9 mouse cellular contexts compared by ENCODE assay signal in the genomic region with DNA sequence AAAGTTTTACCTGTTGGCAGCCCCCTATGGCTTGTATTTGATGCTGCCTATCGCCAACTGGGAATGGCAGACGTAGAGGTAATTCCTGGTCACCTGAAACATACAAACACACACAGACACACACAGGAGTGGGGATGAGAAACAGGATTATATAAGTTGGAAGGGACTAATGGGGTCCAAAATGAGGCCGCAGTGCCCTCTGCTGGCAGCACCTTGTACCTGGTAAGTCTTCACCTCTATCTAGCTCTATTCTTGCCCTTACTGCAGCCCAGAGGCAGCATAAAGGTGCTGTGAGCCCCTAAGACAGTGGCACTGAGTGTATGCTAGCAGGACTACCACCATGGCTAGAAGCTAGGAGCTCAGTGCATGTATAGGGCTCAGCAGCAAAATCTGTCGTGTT. TPM values are rescaled to one million over a fixed set of nuclear protein-coding genes. Genes with fewer than 3 reads are reported as not detected.
A peak's percentile ranks its signal among the peaks of the same experiment; 100 is the strongest.
DNase-seq lines count a peak whose midpoint lies in the region; ATAC-seq and TF ChIP-seq lines count a peak whose summit lies in the region.
"Had no signal": no experiment of that assay in that cellular context is flagged by ENCODE, and none has a peak within 500 bp of the region (broad histone marks: within the 10 kb centered on the region; RNA-seq: fewer than 3 reads in every experiment).

No protein-coding gene starts in this region.

- TF ChIP-seq POLR2A in cortical plate, adult 2 months (IDR thresholded peaks at IDR 0.05; ENCODE audit: extremely low read depth, insufficient read depth, low read length): no peak

- peaks cover 9% of the 10 kb centered on the region for H3K9me3 ChIP-seq in heart, embryonic 12.5 days (replicated peaks)
- H3K9me3 ChIP-seq in midbrain, embryonic 10.5 days (replicated peaks): peaks cover 12% of the 10 kb centered on the region

- no peak overlapping the region for H3K4me2 ChIP-seq in heart, embryonic 12.5 days

- no peak overlapping the region for H3K4me3 ChIP-seq in heart, embryonic 12.5 days
- H3K4me3 ChIP-seq in cortical plate, adult 2 months (ENCODE audit: insufficient read depth, low read length): no peak overlapping the region
- H3K4me3 ChIP-seq in midbrain, embryonic 10.5 days: no peak overlapping the region

- ATAC-seq in heart, embryonic 12.5 days (ENCODE audit: insufficient number of reproducible peaks, low FRiP score): no peak

- H3K36me3 ChIP-seq in heart, embryonic 12.5 days: no peaks in the 10 kb centered on the region
- no peaks in the 10 kb centered on the region for H3K36me3 ChIP-seq in midbrain, embryonic 10.5 days

- no peaks in the 10 kb centered on the region for H3K4me1 ChIP-seq in heart, embryonic 12.5 days (replicated peaks)
- H3K4me1 ChIP-seq in cortical plate, adult 2 months (ENCODE audit: control insufficient read depth, insufficient read depth, low read length): no peaks in the 10 kb centered on the region
- H3K4me1 ChIP-seq in midbrain, embryonic 10.5 days: no peaks in the 10 kb centered on the region

- 39% methylated on average over 4 of the region's 4 CpGs for WGBS in heart, embryonic 12.5 days
- WGBS in midbrain, embryonic 10.5 days: 53% methylated on average over 4 of the region's 4 CpGs

- intact Hi-C loops in heart, postnatal 36 days (cut with DNase I): loop anchor here (5.0 kb wide), 1 partner anchor 151 kb away; no protein-coding TSS in a partner anchor

- H3K27ac ChIP-seq in heart, embryonic 12.5 days (ENCODE audit: poor library complexity, severe bottlenecking): no peak overlapping the region
- no peak overlapping the region for H3K27ac ChIP-seq in cortical plate, adult 2 months (ENCODE audit: insufficient read depth, low read length)
- no peak overlapping the region for H3K27ac ChIP-seq in midbrain, embryonic 10.5 days (replicated peaks)

- TF ChIP-seq CTCF in cortical plate, adult 2 months (IDR thresholded peaks at IDR 0.05; ENCODE audit: extremely low read depth, insufficient read depth, low read length): peak; percentile 64

- DNase-seq in heart, adult 11 months: peak; percentile 84
- peak; percentile 53 for DNase-seq in ZHBTc4 (ENCODE audit: low read depth, low spot score)
- DNase-seq in heart, postnatal 36 days: peak; percentile 28 to 39
- peak; percentile 40 for DNase-seq in layer of hippocampus, adult 9-10 months (ENCODE audit: low spot score)
- DNase-seq in midbrain, embryonic 10.5 days (ENCODE audit: low spot score): peak; percentile 24
- DNase-seq in telencephalon, adult 2 months (ENCODE audit: low read depth, low spot score): peak; percentile 19

- no peak overlapping the region for H3K9ac ChIP-seq in heart, embryonic 12.5 days

- H3K27me3 ChIP-seq in heart, embryonic 12.5 days (replicated peaks): peaks cover 5% of the 10 kb centered on the region; the same call in 1 of the 2 replicates
- peaks cover 48% of the 10 kb centered on the region for H3K27me3 ChIP-seq in midbrain, embryonic 10.5 days (ENCODE audit: low read depth, poor library complexity, severe bottlenecking)

RNA-seq across cellular contexts. Expression of a gene that starts 2.7 kb away (rescaled TPM):
- polyA plus RNA-seq in heart, embryonic 12.5 days (2016; fragmentation: Nextera tagmentation; extraction: Ambion mirVana): 0.41 and 0.56 TPM in 2 replicates
- polyA plus RNA-seq in cortical plate, adult 2 months (2012; rRNA removed): 0.17 and 0.21 TPM in 2 replicates
- total RNA-seq in heart, postnatal 36 days (2021): not detected
- 0.09 TPM in 1 of 2 replicates, not detected in the other for polyA plus RNA-seq in midbrain, embryonic 10.5 days (2016; fragmentation: Nextera tagmentation; extraction: Ambion mirVana)
- total RNA-seq: left cerebral cortex, postnatal 10 days had no signal

RNA-seq across cellular contexts. Expression of a gene that starts 2.9 kb away (rescaled TPM):
- 0.10 and 0.20 TPM in 2 replicates for polyA plus RNA-seq in heart, embryonic 12.5 days (2016; fragmentation: Nextera tagmentation; extraction: Ambion mirVana)
- polyA plus RNA-seq in cortical plate, adult 2 months (2012; rRNA removed): not detected in 2 replicates
- not detected for total RNA-seq in heart, postnatal 36 days (2021)
- polyA plus RNA-seq in midbrain, embryonic 10.5 days (2016; fragmentation: Nextera tagmentation; extraction: Ambion mirVana): not detected in 2 replicates
- total RNA-seq: left cerebral cortex, postnatal 10 days had no signal

RNA-seq across cellular contexts. Expression of a gene that starts 57.5 kb away (rescaled TPM):
- polyA plus RNA-seq in heart, embryonic 12.5 days (2016; fragmentation: Nextera tagmentation; extraction: Ambion mirVana): 0.09 TPM in 1 of 2 replicates, not detected in the other
- 0.13 TPM in 2 replicates for polyA plus RNA-seq in cortical plate, adult 2 months (2012; rRNA removed)
- under 1 TPM in 1 of 2 experiments, not detected in 1; 0.24 TPM for total RNA-seq in heart, postnatal 36 days (2021)
- polyA plus RNA-seq in midbrain, embryonic 10.5 days (2016; fragmentation: Nextera tagmentation; extraction: Ambion mirVana): 0.10 TPM in 1 of 2 replicates, not detected in the other
- total RNA-seq: left cerebral cortex, postnatal 10 days had no signal

RNA-seq across cellular contexts. Expression of a gene that starts 57.6 kb away (rescaled TPM):
- polyA plus RNA-seq in heart, embryonic 12.5 days (2016; fragmentation: Nextera tagmentation; extraction: Ambion mirVana): 23.6 and 25.5 TPM in 2 replicates
- polyA plus RNA-seq in cortical plate, adult 2 months (2012; rRNA removed): 9.9 and 10.5 TPM in 2 replicates
- 1 to 10 TPM; 4.5 to 5.2 TPM for total RNA-seq in heart, postnatal 36 days (2021)
- polyA plus RNA-seq in midbrain, embryonic 10.5 days (2016; fragmentation: Nextera tagmentation; extraction: Ambion mirVana): 14.0 and 14.1 TPM in 2 replicates

Comparison
In these comparisons a context has a peak if more than half of its experiments do, and no peak if none do; other contexts are left out.
1. DNase-seq: peak in every context shown above with its lines; median percentile 84 in heart, adult 11 months; 53 in ZHBTc4; 40 in layer of hippocampus, adult 9-10 months; 34 in heart, postnatal 36 days; 24 in midbrain, embryonic 10.5 days; 19 in telencephalon, adult 2 months.